31 mouse cellular contexts compared by ENCODE assay signal in genomic region chr6:122755913-122756312, GRCm38 (mm10). TPM values are rescaled to one million over a fixed set of nuclear protein-coding genes. Genes with fewer than 3 reads are reported as not detected.
A peak's percentile ranks its signal among the peaks of the same experiment; 100 is the strongest.
DNase-seq lines count a peak whose midpoint lies in the region; ATAC-seq and TF ChIP-seq lines count a peak whose summit lies in the region.
"Had no signal": no experiment of that assay in that cellular context is flagged by ENCODE, and none has a peak within 500 bp of the region (broad histone marks: within the 10 kb centered on the region; RNA-seq: fewer than 3 reads in every experiment).

No protein-coding gene starts in this region.

- no peak for TF ChIP-seq CTCF in lung, embryonic 14.5 days (IDR thresholded peaks at IDR 0.05; ENCODE audit: low read depth)

- peak; percentile 45 for DNase-seq in lung, embryonic 14.5 days
- DNase-seq in lung, postnatal 25 days (ENCODE audit: low spot score): no peak
- peak; percentile 70 for DNase-seq in CD4-positive, CD25-positive, alpha-beta regulatory T cell, adult 2 months (ENCODE audit: low read depth, low spot score)
- DNase-seq in naive thymus-derived CD4-positive, alpha-beta T cell, adult 2 months (ENCODE audit: low read depth): peak; percentile 51
- DNase-seq in right cerebral cortex, postnatal 25 days: no peak
- no peak for DNase-seq in heart, postnatal 36 days
- no peak for DNase-seq in left cerebral cortex, adult 11 months (ENCODE audit: low spot score)
- DNase-seq: adrenal gland, adult 2 months; cerebellum, adult 11 months; cerebellum, postnatal 14 days; forebrain, postnatal 0 days; gastrocnemius, postnatal 25 days; heart, adult 2 months; liver; liver, postnatal 0 days; lung, postnatal 36 days; midbrain, embryonic 14.5 days; thymus, adult 18-20 months had no signal

- H3K9me3 ChIP-seq in lung, embryonic 14.5 days (ENCODE audit: low read depth, low read length): no peaks in the 10 kb centered on the region
- H3K9me3 ChIP-seq: embryonic facial prominence, embryonic 12.5 days; kidney, embryonic 15.5 days; limb, embryonic 10.5 days; neural tube, embryonic 13.5 days had no signal

- intact Hi-C loops in heart, postnatal 36 days (cut with DNase I): loop anchor here (2.0 kb wide), 1 partner anchor 15 kb away; no protein-coding TSS in a partner anchor

- no peaks in the 10 kb centered on the region for H3K4me1 ChIP-seq in lung, embryonic 14.5 days (ENCODE audit: insufficient read depth)
- H3K4me1 ChIP-seq: embryonic facial prominence, embryonic 12.5 days; kidney, embryonic 15.5 days; neural tube, embryonic 13.5 days had no signal

- H3K27ac ChIP-seq in lung, embryonic 14.5 days (ENCODE audit: low read depth): no peak overlapping the region
- H3K27ac ChIP-seq: embryonic facial prominence, embryonic 12.5 days; heart, adult 2 months; kidney, embryonic 15.5 days; limb, embryonic 10.5 days; neural tube, embryonic 13.5 days had no signal

- ATAC-seq in lung, embryonic 14.5 days (ENCODE audit: insufficient read depth): no peak
- ATAC-seq in common myeloid progenitor, adult 5-6 weeks (replicated peaks; ENCODE audit: low read depth, poor library complexity, severe bottlenecking): 0 out of 2 replicates have a peak, but pooled peaks have one; percentile 12
- ATAC-seq: forebrain, postnatal 0 days; hindbrain, embryonic 16.5 days; intestine, postnatal 0 days; liver, postnatal 0 days had no signal

- 27% methylated on average over 2 of the region's 2 CpGs for WGBS in lung, embryonic 14.5 days

- no peaks in the 10 kb centered on the region for H3K36me3 ChIP-seq in lung, embryonic 14.5 days (ENCODE audit: insufficient read depth)
- H3K36me3 ChIP-seq: embryonic facial prominence, embryonic 12.5 days; kidney, embryonic 15.5 days; limb, embryonic 10.5 days; neural tube, embryonic 13.5 days had no signal

- H3K4me3 ChIP-seq in lung, embryonic 14.5 days (ENCODE audit: low read depth, low read length): no peak overlapping the region
- H3K4me3 ChIP-seq: embryonic facial prominence, embryonic 12.5 days; heart, adult 2 months; kidney, embryonic 15.5 days; limb, embryonic 10.5 days; neural tube, embryonic 13.5 days had no signal

- no peaks in the 10 kb centered on the region for H3K27me3 ChIP-seq in lung, embryonic 14.5 days (ENCODE audit: insufficient read depth, low read length)
- H3K27me3 ChIP-seq: embryonic facial prominence, embryonic 12.5 days; kidney, embryonic 15.5 days; neural tube, embryonic 13.5 days had no signal

- no peak overlapping the region for H3K4me2 ChIP-seq in lung, embryonic 14.5 days
- H3K4me2 ChIP-seq: embryonic facial prominence, embryonic 12.5 days; kidney, embryonic 15.5 days; neural tube, embryonic 13.5 days had no signal

- no peak overlapping the region for H3K9ac ChIP-seq in lung, embryonic 14.5 days
- H3K9ac ChIP-seq: embryonic facial prominence, embryonic 12.5 days; forebrain, postnatal 0 days; kidney, embryonic 15.5 days; liver, postnatal 0 days; neural tube, embryonic 13.5 days had no signal

RNA-seq across cellular contexts. Expression of gene Slc2a3, which starts 45.5 kb away (rescaled TPM):
- polyA plus RNA-seq in lung, embryonic 14.5 days (2014; fragmentation: Nextera tagmentation; extraction: Ambion mirVana): 8.4 and 8.9 TPM in 2 replicates
- 21.6 and 24.4 TPM in 2 replicates for total RNA-seq in common myeloid progenitor, adult 5-6 weeks (2017)
- total RNA-seq in heart, postnatal 36 days (2021): 1 to 10 TPM; 1.6 to 2.0 TPM

RNA-seq across cellular contexts. Expression of gene Nanog, which starts 48.6 kb away (rescaled TPM):
- polyA plus RNA-seq in lung, embryonic 14.5 days (2014; fragmentation: Nextera tagmentation; extraction: Ambion mirVana): 0.15 and 0.43 TPM in 2 replicates
- total RNA-seq in common myeloid progenitor, adult 5-6 weeks (2017): not detected in 2 replicates
- total RNA-seq in heart, postnatal 36 days (2021): not detected
- total RNA-seq: adrenal gland, adult 2 months; adrenal gland, postnatal 4 days; forebrain, postnatal 0 days; gastrocnemius, postnatal 25 days; heart, adult 2 months; heart, postnatal 25 days; layer of hippocampus, postnatal 10 days; left cerebral cortex, adult 8-10 months; megakaryocyte-erythroid progenitor cell, adult 5-6 weeks had no signal
- polyA plus RNA-seq: adrenal gland, adult 2 months; heart, adult 2 months; large intestine, adult 2 months; liver, postnatal 0 days; midbrain, embryonic 14.5 days had no signal

Comparison
In these comparisons a context has a peak if more than half of its experiments do, and no peak if none do; other contexts are left out.
1. DNase-seq: peak in lung, embryonic 14.5 days (single experiment), CD4-positive, CD25-positive, alpha-beta regulatory T cell, adult 2 months (single experiment) and naive thymus-derived CD4-positive, alpha-beta T cell, adult 2 months (single experiment); none in lung, postnatal 25 days (single experiment), right cerebral cortex, postnatal 25 days (single experiment), heart, postnatal 36 days (0 of 2) and left cerebral cortex, adult 11 months (single experiment).